Mouse (Mus musculus) layer of hippocampus, adult 18-20 months (tissue): ENCODE results near the gene Pou5f2. TPM values are rescaled to one million over a fixed set of nuclear protein-coding genes. Genes with fewer than 3 reads are reported as not detected.

ENCODE experiments used
- DNase-seq, 2 experiments: peaks; one replicate each; pipeline ENCODE4 v3.0.0; 2022; ENCODE audit warnings: low spot score in 2 of 2
- long read RNA-seq: library from polyadenylated mRNA; stranded (forward); transcript quantifications from one replicate; pipeline ENCODE4 v2.0.0, GENCODE M21; 2021
- total RNA-seq, 2 experiments: library from RNA; stranded (reverse); gene quantifications; 2 replicates each; pipeline ENCODE4 v1.2.3; 2021

The Pou5f2 gene
- 1 to 10 TPM; 1.0 to 1.7 TPM for total RNA-seq
- long read RNA-seq: 0 reads

DNA sequence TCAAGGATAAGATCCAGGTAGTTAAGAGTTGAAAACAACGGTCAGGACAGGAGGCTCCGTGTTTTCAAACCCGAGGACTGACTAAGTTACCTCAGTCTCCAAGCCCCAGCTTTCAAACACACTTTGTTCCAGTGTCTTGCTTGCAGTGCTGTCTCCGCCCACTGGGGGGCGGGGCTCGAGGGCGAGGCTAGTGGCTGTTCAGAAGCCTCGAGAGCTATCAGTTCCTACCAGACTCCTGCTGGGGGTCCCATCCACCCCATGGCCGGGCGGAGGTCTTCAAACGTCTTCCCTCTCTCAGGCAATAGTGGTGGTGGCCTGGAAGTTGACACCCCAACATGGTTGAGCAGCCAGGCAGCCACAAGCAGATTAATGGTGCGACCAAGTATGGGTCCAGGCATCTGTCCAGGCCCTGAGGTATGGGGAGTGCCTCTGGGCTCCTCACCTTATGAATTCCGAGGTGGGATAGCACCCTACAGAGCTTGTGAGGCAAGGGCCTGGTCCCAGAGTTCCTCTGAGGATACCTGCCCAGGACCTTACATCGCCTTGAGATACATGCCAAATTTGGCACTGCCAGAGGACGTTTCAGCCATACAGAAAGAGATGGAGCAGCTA is at the start of gene Pou5f2:
Gene Pou5f2, plus strand, starts transcription at position 220 of the 612 bp plus-strand sequence.
- no peak for DNase-seq

GRCm38 (mm10) chr13:77976248-77976647 is 48.5 kb upstream of the Pou5f2 start:
- DNase-seq: no peak

DNA sequence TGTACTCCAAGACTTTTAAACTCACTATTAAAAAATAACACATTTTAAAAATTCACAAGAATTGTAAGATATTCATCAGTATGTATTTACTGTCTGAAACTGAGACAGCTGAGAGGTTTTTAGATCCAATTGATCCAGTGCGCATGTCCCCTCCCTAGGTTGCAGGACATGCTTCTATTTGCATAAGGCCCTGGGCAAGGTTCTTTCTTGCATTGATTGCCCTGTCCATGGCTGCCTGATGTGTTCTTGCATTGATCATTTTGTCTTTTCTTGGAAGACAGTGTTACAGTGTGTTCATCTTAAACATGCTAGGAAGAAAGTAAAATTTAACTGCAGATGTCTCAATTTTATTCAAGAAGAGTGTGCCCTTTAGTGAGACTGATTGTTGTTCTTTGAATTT is 47.6 kb upstream of the Pou5f2 start:
- no peak for DNase-seq

- DNase-seq: peak; percentile 28 to 85
Measured at GRCm38 (mm10) chr13:77982105-77982851, 42.4 kb upstream of the Pou5f2 start.

DNA sequence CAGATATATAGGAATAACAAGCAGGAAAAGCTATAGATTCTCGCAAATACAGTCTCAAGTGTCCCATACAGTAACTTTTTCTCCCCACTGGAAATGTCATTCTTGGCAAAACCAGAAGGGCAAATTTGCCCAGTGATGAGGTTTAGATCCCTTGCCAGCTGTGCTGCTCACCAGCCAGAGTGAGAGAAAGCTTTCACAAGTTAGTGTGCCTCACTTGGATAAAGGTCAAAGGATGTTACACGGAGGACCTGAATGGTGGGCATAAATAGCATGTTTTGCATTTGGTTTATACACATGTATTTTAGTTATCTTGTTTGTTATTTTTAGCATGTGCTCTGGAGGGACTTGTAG is 41.9 kb upstream of the Pou5f2 start:
- no peak for DNase-seq

- no peak for DNase-seq
Measured at GRCm38 (mm10) chr13:77991189-77991886, 33.4 kb upstream of the Pou5f2 start.

DNA sequence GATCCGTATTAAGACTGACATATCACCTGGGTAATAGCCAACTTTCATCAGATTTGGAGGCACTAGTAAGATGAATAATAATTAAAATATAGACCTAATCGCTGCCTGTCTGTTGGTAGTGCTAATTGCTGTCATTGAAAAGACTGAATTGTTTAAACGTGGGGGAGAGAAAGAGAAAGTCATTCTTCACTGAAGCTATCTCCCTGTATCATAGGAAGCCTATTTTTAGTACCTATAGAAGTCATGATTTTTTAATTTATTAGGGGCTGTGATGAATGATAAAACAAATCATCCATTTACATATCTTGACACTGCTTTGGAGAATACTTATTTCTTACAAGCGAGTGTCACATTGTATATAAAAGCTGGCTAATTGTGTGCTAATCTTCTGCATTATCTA is 20.1 kb upstream of the Pou5f2 start:
- no peak for DNase-seq

DNA sequence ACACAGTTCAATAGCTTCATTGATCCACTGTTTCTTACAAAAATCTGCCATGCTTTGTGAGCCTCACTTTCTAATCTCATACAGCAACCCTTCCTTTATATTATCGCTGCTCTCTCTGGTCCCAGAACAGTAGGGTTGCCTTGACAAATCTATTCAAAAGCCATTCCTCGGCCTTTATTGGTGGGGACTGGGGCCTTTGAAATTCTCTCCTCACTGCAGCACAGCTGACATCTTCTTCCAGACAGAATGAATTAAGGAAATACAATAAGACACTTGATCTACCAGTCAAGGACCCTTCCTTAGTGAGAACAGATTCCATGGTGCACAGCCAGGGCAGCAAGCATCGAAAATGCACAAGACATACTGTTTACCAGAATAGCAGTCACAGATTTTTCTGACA is 19.4 kb upstream of the Pou5f2 start:
- DNase-seq: no peak

DNA sequence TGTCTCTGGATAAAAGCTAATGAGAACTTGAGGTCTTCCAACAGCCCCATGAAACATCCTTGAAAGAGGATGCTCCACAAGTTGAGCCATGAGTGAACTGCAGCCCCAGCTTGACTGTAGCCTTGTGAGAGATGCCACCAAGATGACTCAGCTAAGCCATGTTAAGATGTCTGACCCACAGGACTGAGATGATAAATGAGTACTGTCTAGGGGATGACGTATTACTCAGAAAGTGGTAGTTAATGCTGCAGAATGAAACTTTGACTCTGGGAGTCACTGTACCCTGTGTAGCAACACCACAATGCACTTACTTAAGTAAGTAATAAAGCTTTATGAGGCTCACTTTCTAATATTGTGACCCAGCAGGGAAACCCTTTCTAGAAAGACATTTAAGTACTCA is 14.5 kb upstream of the Pou5f2 start:
- no peak for DNase-seq

GRCm38 (mm10) chr13:78032821-78033220 is 8.1 kb downstream of the Pou5f2 start:
- DNase-seq: no peak

GRCm38 (mm10) chr13:78037203-78037602 is 12.5 kb downstream of the Pou5f2 start:
- peak in 1 of 2 experiments; percentile 45 for DNase-seq

DNA sequence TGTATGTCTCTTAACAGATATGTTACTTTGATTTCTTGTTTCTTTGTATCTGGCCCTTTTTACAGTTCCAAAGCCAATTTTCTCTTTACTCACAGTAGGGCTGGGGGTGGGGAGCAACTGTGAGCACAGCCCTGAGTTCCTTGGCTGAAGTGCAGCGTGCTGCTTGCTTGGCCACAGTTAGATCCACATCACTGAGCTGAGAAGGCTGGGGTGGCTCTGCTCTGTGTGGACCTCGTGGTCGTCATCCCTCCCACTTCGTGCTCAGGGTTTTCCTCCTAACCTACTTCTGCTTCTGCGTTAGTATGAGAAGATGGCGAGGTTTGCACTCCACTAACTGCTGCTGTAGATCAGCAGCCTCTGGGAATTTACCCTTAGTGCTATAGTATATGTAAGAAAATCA is 18.5 kb downstream of the Pou5f2 start:
- DNase-seq: no peak

DNA sequence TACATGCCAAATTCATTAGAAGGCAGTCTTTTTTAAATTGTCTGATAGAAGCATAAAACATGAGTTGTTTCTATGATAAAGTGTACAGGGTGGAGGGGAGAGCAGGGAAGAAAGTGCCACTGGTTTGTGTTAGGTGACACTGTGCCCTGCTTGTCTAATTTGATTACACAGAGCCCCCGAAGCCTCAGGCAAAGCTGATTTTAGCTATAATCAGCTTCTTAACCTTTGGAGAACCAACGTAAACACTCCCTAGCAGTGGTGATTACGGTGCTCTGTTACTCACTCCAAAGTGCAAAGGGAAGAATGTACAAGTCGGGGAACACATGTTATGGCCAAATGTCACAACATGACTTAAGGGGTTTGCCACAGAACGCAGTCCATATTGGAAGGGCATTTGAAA is 20.4 kb downstream of the Pou5f2 start:
- DNase-seq: no peak

Other genes with a start within 250 kb of the Pou5f2 start
- gene Nr2f1, start 174.9 kb downstream of the Pou5f2 start, total RNA-seq: 10 to 100 TPM; 87.0 to 96.0 TPM